Mouse (Mus musculus) liver, embryonic 15.5 days (tissue): ENCODE results near the gene Stat4. TPM values are rescaled to one million over a fixed set of nuclear protein-coding genes. Genes with fewer than 3 reads are reported as not detected.

Experiments used
- ATAC-seq: fragments of 200-750 bp; cut with Nextera tagmentation; 2 replicates; pipeline ENCODE4 v1.8.0; 2017; ENCODE audit warnings: moderate number of reproducible peaks, mild to moderate bottlenecking, moderate library complexity; ENCODE audit not compliant: insufficient read depth
- H3K27ac ChIP-seq: fragments of 300-500 bp; sonication (generic); replicated peaks from 2 replicates; pipeline ENCODE4 v1.5.1; 2015; ENCODE audit warnings: mild to moderate bottlenecking, inconsistent platforms
- H3K27me3 ChIP-seq: fragments of 300-500 bp; sonication (generic); 2 replicates; pipeline ENCODE4 v1.6.1; 2015; ENCODE audit warnings: mild to moderate bottlenecking, inconsistent platforms
- H3K36me3 ChIP-seq: fragments of 300-500 bp; sonication (generic); replicated peaks from 2 replicates; pipeline ENCODE4 v1.6.1; 2015; ENCODE audit warnings: moderate library complexity, mild to moderate bottlenecking, inconsistent platforms
- H3K4me1 ChIP-seq: fragments of 300-500 bp; sonication (generic); replicated peaks from 2 replicates; pipeline ENCODE4 v1.6.1; 2015; ENCODE audit warnings: inconsistent platforms
- H3K4me2 ChIP-seq: fragments of 300-500 bp; sonication (generic); 2 replicates; pipeline ENCODE4 v1.6.1; 2015; ENCODE audit warnings: moderate library complexity, mild to moderate bottlenecking, inconsistent platforms
- H3K4me3 ChIP-seq: fragments of 300-500 bp; sonication (generic); replicated peaks from 2 replicates; pipeline ENCODE4 v1.5.1; 2015; ENCODE audit warnings: mild to moderate bottlenecking, inconsistent platforms
- H3K9ac ChIP-seq: fragments of 300-500 bp; sonication (generic); 2 replicates; pipeline ENCODE4 v1.6.1; 2015; ENCODE audit warnings: moderate library complexity, mild to moderate bottlenecking, inconsistent platforms
- H3K9me3 ChIP-seq: fragments of 300-500 bp; sonication (generic); replicated peaks from 2 replicates; pipeline ENCODE4 v1.6.1; 2016; ENCODE audit warnings: inconsistent platforms
- WGBS: fragments of 180-500 bp; shearing (Covaris S2); methylation state at CpG from one replicate; pipeline ENCODE4 v1.1.7; 2015; ENCODE audit warnings: mixed read lengths; ENCODE audit not compliant: insufficient replicate concordance; 5-methylcytosine and 5-hydroxymethylcytosine counted together
- polyA plus RNA-seq: library from polyadenylated mRNA; unstranded; fragments of >200 nt; fragmentation: Nextera tagmentation; extraction: Ambion mirVana; gene quantifications from 2 replicates; pipeline ENCODE4 v1.2.1, GENCODE M21; 2015

The Stat4 gene
- polyA plus RNA-seq, 1 experiment from 2014 or later, result 1.2 TPM

DNA sequence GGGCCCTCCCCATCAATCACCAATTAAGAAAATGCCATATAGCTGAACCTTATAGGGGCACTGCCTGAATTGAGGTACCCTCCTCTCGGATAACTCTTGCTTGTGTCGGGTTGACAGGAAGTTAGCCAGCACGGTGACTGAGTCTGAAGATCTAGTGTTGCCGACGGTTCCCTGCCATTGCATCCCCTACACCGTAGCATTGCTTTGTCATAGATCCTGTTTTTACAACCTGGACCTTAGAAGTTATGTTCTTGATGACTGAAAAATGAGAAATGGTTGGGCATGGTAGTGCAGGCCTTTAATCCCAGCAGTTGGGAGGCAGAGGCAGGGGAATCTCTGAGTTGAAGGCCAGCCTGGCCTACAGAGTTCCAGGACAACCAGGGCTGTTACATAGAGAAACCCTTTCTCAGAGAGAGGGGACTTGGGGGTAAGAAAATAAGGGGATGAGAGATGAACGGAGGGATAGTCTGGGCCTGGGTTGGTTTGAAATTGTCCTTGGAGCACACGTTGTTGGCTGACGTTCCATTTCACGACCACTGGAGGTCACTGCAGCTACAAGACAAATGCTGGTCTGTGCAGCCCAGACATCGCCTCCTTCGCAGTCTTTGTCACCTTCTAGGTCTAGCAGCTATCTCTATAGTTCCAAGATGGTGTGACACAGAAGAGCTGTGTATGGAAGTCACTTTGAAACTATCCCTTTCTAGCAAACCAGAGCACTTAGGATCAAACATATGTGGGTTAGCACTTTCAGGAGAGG, 159.4 kb downstream of the Stat4 start:
- ATAC-seq, result no peak
- WGBS, result 57% methylated on average over 12 of the region's 12 CpGs
- Histone ChIP-seq H3K27me3 (no peaks in the 10 kb centered on the region), H3K27ac (no peak overlapping the region), H3K36me3 (peaks cover 69% of the 10 kb centered on the region), H3K4me2 (no peak overlapping the region), H3K4me1 (peaks cover 19% of the 10 kb centered on the region), H3K9ac (no peak overlapping the region), H3K4me3 (no peak overlapping the region), H3K9me3 (no peaks in the 10 kb centered on the region)

DNA sequence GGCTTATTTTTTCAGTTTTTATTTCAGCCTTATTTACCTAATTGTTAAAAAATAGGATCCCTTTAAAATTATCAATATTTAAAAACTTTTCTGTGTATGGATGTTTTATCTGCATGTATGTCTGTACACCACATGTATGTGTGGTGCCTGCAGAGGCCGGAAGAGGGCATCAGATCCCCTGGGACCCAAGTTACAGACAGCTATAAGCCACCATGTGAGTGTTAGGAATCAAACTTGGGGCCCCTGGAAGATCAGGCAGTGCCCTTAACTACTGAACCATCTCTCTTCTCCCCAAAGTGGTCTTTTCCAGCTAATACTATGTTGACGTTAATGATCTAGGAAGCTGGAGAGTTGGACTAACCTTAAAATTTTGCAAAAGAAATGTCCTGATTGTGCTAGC, 160.5 kb downstream of the Stat4 start:
- Histone ChIP-seq H3K4me1 (peaks cover 19% of the 10 kb centered on the region), H3K4me3 (no peak overlapping the region), H3K4me2 (no peak overlapping the region), H3K9me3 (no peaks in the 10 kb centered on the region), H3K27me3 (no peaks in the 10 kb centered on the region), H3K9ac (no peak overlapping the region), H3K27ac (no peak overlapping the region), H3K36me3 (peaks cover 70% of the 10 kb centered on the region)
- no peak for ATAC-seq
- 74% methylated on average over 2 of the region's 2 CpGs for WGBS

DNA sequence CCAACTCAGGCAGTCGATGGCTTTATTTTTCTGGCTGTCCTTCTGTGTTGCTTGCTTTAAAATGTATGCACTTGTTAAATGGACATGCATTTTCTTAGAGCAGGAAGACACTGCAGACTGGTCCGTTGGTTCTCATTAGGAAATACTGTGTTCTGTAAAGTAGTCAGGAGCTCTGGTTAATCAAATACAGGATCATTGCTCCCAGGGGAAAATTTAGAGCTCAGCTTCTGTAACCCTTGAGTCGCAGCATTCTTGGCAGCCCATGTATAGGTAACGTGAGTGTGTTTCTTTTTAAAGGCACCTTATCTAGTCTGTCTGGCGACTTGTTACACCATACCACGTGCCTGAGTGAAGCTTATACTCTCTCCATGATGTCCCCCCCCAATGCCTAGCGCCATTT, 161.2 kb downstream of the Stat4 start:
- Histone ChIP-seq H3K9me3 (no peaks in the 10 kb centered on the region), H3K36me3 (peaks cover 72% of the 10 kb centered on the region), H3K4me1 (peaks cover 19% of the 10 kb centered on the region), H3K9ac (no peak overlapping the region), H3K27me3 (no peaks in the 10 kb centered on the region), H3K4me3 (no peak overlapping the region), H3K27ac (no peak overlapping the region), H3K4me2 (no peak overlapping the region)
- ATAC-seq, result no peak
- 70% methylated on average over 7 of the region's 7 CpGs for WGBS

DNA sequence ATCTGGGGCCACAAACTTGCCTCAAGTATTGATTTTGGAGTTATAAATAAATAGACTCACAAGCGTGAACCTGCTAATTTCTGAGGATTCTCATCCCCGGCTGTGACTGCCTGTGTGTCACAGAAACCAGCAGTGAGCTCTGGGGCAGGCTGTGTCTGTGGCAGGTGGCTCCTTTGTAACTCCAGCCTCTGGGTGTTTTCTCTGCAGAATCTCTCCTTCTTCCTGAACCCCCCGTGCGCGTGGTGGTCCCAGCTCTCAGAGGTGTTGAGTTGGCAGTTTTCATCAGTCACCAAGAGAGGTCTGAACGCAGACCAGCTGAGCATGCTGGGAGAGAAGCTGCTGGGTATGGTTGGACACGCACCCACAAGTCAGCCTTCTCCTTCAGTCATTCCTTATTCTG, 161.7 kb downstream of the Stat4 start:
- Histone ChIP-seq H3K4me1 (peaks cover 19% of the 10 kb centered on the region), H3K4me2 (no peak overlapping the region), H3K9me3 (no peaks in the 10 kb centered on the region), H3K9ac (no peak overlapping the region), H3K36me3 (peaks cover 70% of the 10 kb centered on the region), H3K27me3 (no peaks in the 10 kb centered on the region), H3K4me3 (no peak overlapping the region), H3K27ac (no peak overlapping the region)
- 79% methylated on average over 7 of the region's 7 CpGs for WGBS
- no peak for ATAC-seq

- 28% methylated on average over 9 of the region's 9 CpGs for WGBS
- peaks cover 69% of the 10 kb centered on the region for H3K36me3 ChIP-seq
- H3K4me1 ChIP-seq, result peaks cover 19% of the 10 kb centered on the region
- H3K9ac ChIP-seq, result no peak overlapping the region
- peak; percentile 64 for ATAC-seq
- no peak overlapping the region for H3K4me3 ChIP-seq
- no peak overlapping the region; the same call in 1 of the 2 replicates for H3K27ac ChIP-seq
- peak overlapping the region; percentile 35 for H3K4me2 ChIP-seq
- no peaks in the 10 kb centered on the region for H3K27me3 ChIP-seq
- H3K9me3 ChIP-seq, result no peaks in the 10 kb centered on the region
Observed at GRCm38 (mm10) chr1:52149934-52150346, 163.0 kb downstream of the Stat4 start.

- Histone ChIP-seq H3K4me2 (0 out of 2 replicates have a peak overlapping the region, but pooled peaks have one; percentile 35), H3K9ac (no peak overlapping the region), H3K4me3 (no peak overlapping the region), H3K9me3 (no peaks in the 10 kb centered on the region), H3K27me3 (no peaks in the 10 kb centered on the region), H3K36me3 (peaks cover 69% of the 10 kb centered on the region), H3K4me1 (peaks cover 19% of the 10 kb centered on the region), H3K27ac (no peak overlapping the region; the same call in 1 of the 2 replicates)
- ATAC-seq, result peak; percentile 61; the same call in 1 of the 2 replicates
- 9% methylated on average over 11 of the region's 11 CpGs for WGBS
Observed at GRCm38 (mm10) chr1:52150676-52151075, 163.7 kb downstream of the Stat4 start.

DNA sequence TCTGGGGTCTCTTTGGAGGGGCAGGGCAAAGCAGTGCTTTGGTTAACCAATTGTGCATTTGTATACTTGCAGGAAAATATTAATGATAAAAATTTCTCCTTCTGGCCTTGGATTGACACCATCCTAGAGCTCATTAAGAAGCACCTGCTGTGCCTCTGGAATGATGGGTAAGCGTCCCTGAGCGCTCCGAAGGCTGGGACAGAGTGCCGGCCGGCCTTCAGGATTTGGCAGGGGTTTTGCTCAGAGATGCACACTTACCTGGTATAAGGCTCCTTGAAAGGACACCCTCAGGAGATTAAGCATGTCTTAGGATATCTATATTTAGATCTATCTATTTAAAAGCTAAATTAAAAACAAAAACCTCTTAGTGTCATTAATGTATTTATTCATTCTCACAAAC, 164.2 kb downstream of the Stat4 start:
- no peak overlapping the region for H3K4me2 ChIP-seq
- H3K27me3 ChIP-seq, result no peaks in the 10 kb centered on the region
- no peak overlapping the region for H3K27ac ChIP-seq
- H3K4me1 ChIP-seq, result peaks cover 19% of the 10 kb centered on the region
- ATAC-seq, result no peak
- H3K4me3 ChIP-seq, result no peak overlapping the region
- H3K36me3 ChIP-seq, result peaks cover 73% of the 10 kb centered on the region
- no peaks in the 10 kb centered on the region for H3K9me3 ChIP-seq
- 85% methylated on average over 5 of the region's 5 CpGs for WGBS
- no peak overlapping the region for H3K9ac ChIP-seq

GRCm38 (mm10) chr1:52152369-52152768, 165.4 kb downstream of the Stat4 start:
- no peaks in the 10 kb centered on the region for H3K27me3 ChIP-seq
- H3K27ac ChIP-seq, result no peak overlapping the region
- ATAC-seq, result no peak
- H3K4me3 ChIP-seq, result no peak overlapping the region
- no peak overlapping the region for H3K9ac ChIP-seq
- peaks cover 85% of the 10 kb centered on the region for H3K36me3 ChIP-seq
- H3K4me1 ChIP-seq, result peaks cover 19% of the 10 kb centered on the region
- 78% methylated on average over 13 of the region's 13 CpGs for WGBS
- no peaks in the 10 kb centered on the region for H3K9me3 ChIP-seq
- no peak overlapping the region for H3K4me2 ChIP-seq

DNA sequence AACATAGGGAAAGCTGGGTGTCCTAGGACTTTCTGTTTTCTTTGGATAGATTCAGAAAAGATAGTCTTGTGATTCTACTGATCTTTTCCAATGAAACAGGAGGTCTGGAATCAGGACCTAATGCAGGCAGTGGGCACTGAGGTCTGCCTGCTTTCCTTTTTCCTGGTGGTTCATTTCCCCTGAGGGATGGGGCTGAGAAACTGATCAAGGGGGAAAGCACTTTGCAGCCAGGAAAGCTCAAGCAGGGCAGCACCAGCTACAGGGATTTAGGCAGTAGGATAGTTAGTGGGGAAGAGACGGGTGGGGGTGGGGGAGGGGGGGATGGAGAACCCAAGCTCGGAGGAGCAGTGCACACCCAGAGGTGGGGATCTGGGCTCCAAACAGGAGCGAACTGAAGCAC, 166.0 kb downstream of the Stat4 start:
- H3K4me2 ChIP-seq, result no peak overlapping the region
- ATAC-seq, result no peak
- H3K27me3 ChIP-seq, result no peaks in the 10 kb centered on the region
- no peak overlapping the region for H3K27ac ChIP-seq
- H3K9ac ChIP-seq, result no peak overlapping the region
- H3K9me3 ChIP-seq, result no peaks in the 10 kb centered on the region
- H3K4me3 ChIP-seq, result no peak overlapping the region
- H3K36me3 ChIP-seq, result peaks cover 85% of the 10 kb centered on the region
- peaks cover 19% of the 10 kb centered on the region for H3K4me1 ChIP-seq
- WGBS, result 61% methylated on average over 3 of the region's 3 CpGs

- Histone ChIP-seq H3K27ac (no peak overlapping the region), H3K9ac (no peak overlapping the region), H3K4me2 (no peak overlapping the region), H3K27me3 (no peaks in the 10 kb centered on the region), H3K4me1 (peaks cover 17% of the 10 kb centered on the region), H3K36me3 (peaks cover 83% of the 10 kb centered on the region), H3K4me3 (no peak overlapping the region), H3K9me3 (no peaks in the 10 kb centered on the region)
- 81% methylated on average over 8 of the region's 8 CpGs for WGBS
- ATAC-seq, result no peak
Observed at GRCm38 (mm10) chr1:52154890-52155289, 167.9 kb downstream of the Stat4 start.

DNA sequence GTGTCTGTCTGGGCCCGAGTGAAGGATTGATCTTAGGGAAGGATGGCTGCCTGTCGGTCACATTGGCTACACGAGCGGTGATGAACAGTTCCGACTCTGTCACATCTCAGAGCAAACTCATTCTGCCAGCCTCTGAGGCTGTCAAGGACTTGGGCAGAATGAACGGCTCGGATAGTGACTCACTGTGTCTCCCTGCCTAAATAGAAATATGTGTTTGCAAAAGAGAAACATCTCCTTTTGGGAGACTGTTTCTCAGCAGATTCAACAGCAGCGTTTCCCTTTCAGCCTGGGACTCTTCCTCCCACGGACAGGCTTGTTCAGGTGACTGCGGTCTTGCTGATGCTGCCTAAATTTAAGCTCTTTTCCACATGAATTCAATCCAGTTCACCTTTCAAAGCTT, 169.4 kb downstream of the Stat4 start:
- H3K9me3 ChIP-seq, result no peaks in the 10 kb centered on the region
- H3K36me3 ChIP-seq, result peaks cover 79% of the 10 kb centered on the region
- ATAC-seq, result no peak
- H3K27me3 ChIP-seq, result no peaks in the 10 kb centered on the region
- no peak overlapping the region for H3K4me3 ChIP-seq
- no peak overlapping the region for H3K4me2 ChIP-seq
- no peak overlapping the region for H3K27ac ChIP-seq
- no peak overlapping the region for H3K9ac ChIP-seq
- H3K4me1 ChIP-seq, result 0 out of 2 replicates have a peak, but pooled peaks cover 3% of the 10 kb centered on the region
- WGBS, result 85% methylated on average over 10 of the region's 10 CpGs
